Mouse (Mus musculus) lung, postnatal 0 days (tissue): Measurements from ENCODE around the gene Dnah7c.
A peak's percentile ranks its signal among the peaks of the same experiment; 100 is the strongest.

Experiments
- CTCF ChIP-seq: IDR thresholded peaks from 2 replicates; pipeline ENCODE4 v1.5.1; 2016; ENCODE audit warnings: antibody characterized with exemption, mild to moderate bottlenecking
- EP300 ChIP-seq: IDR thresholded peaks from 2 replicates; pipeline ENCODE4 v1.6.1; 2016; ENCODE audit warnings: antibody characterized with exemption, mild to moderate bottlenecking, control low read depth

DNA sequence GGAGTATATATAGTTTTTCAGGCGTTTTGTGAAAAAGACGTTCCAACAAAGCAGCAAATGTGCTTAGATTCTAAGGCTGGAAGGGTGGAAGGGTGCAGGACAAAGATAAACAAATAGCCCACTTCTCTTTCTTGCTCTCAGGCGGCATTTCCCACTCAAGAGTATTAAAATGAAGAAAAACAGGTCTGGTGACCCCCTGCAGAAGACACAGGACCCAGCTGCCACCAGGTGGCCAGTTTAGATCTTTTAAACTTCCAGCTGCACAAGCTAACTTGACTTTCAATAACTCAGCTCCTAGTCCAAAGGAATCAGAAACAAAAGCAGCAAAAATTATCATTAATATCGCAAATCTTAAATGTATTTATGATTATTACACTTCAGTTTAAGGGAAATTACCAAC is 431.1 kb downstream of the Dnah7c start:
- TF ChIP-seq CTCF (peak; percentile 47), EP300 (peak; percentile 62)
